Mouse (Mus musculus) hindbrain, embryonic 10.5 days (tissue): ENCODE measurements at regions not wholly inside any gene's neighbourhood (a gene's known extent, or its start where the extent isn't known, plus 50 kb on each side); places are given as distances from the start of the nearest gene placed in this dataset.

Source experiments
- DNase-seq: peaks from one replicate; pipeline ENCODE4 v3.0.0-alpha.2; 2017; ENCODE audit warnings: low spot score
- H3K27ac ChIP-seq: fragments of 300-500 bp; sonication (generic); 2 replicates; pipeline ENCODE4 v1.5.1; 2016; ENCODE audit warnings: mild to moderate bottlenecking, moderate library complexity
- H3K27me3 ChIP-seq: fragments of 300-500 bp; sonication (generic); 2 replicates; pipeline ENCODE4 v1.6.1; 2016; ENCODE audit warnings: mild to moderate bottlenecking; ENCODE audit not compliant: poor library complexity, insufficient read depth, severe bottlenecking
- H3K36me3 ChIP-seq: fragments of 300-500 bp; sonication (generic); 2 replicates; pipeline ENCODE4 v1.6.1; 2016; ENCODE audit warnings: mild to moderate bottlenecking, moderate library complexity
- H3K4me1 ChIP-seq: fragments of 300-500 bp; sonication (generic); replicated peaks from 2 replicates; pipeline ENCODE4 v1.6.1; 2016; ENCODE audit warnings: mild to moderate bottlenecking
- H3K4me3 ChIP-seq: fragments of 300-500 bp; sonication (generic); 2 replicates; pipeline ENCODE4 v1.5.1; 2016; ENCODE audit warnings: mild to moderate bottlenecking, moderate library complexity
- H3K9me3 ChIP-seq: fragments of 300-500 bp; sonication (generic); 2 replicates; pipeline ENCODE4 v1.6.1; 2016; ENCODE audit warnings: mild to moderate bottlenecking, moderate library complexity
- WGBS: fragments of 180-500 bp; shearing (Covaris S2); methylation state at CpG from one replicate; pipeline ENCODE4 v1.1.7; 2016; 5-methylcytosine and 5-hydroxymethylcytosine counted together

GRCm38 (mm10) chr12:71778137-71778536 lies 52.7 kb upstream of the Daam1 start:
- Histone ChIP-seq H3K9me3 (no peaks in the 10 kb centered on the region), H3K4me1 (peaks cover 32% of the 10 kb centered on the region), H3K27me3 (no peaks in the 10 kb centered on the region; the same call in 1 of the 2 replicates), H3K4me3 (peak overlapping the region; percentile 35; the same call in 1 of the 2 replicates), H3K36me3 (no peaks in the 10 kb centered on the region), H3K27ac (no peak overlapping the region)
- peak; percentile 62 for DNase-seq
- 23% methylated on average over 14 of the region's 14 CpGs for WGBS

- DNase-seq, result no peak
- Histone ChIP-seq H3K27ac (no peak overlapping the region), H3K36me3 (no peaks in the 10 kb centered on the region), H3K4me3 (no peak overlapping the region), H3K4me1 (peaks cover 32% of the 10 kb centered on the region), H3K9me3 (no peaks in the 10 kb centered on the region), H3K27me3 (no peaks in the 10 kb centered on the region; the same call in 1 of the 2 replicates)
- WGBS, result 88% methylated on average over 3 of the region's 3 CpGs
These were observed 51.9 kb upstream of the Daam1 start for GRCm38 (mm10) chr12:71778948-71779347.

- H3K27ac ChIP-seq, result no peak overlapping the region
- 53% methylated on average over 6 of the region's 6 CpGs for WGBS
- no peaks in the 10 kb centered on the region for H3K36me3 ChIP-seq
- no peaks in the 10 kb centered on the region; the same call in 1 of the 2 replicates for H3K27me3 ChIP-seq
- H3K9me3 ChIP-seq, result no peaks in the 10 kb centered on the region
- H3K4me1 ChIP-seq, result peaks cover 35% of the 10 kb centered on the region
- DNase-seq, result no peak
- H3K4me3 ChIP-seq, result no peak overlapping the region
These were observed 51.5 kb upstream of the Daam1 start for GRCm38 (mm10) chr12:71779418-71779817.
